Mouse (Mus musculus): ENCODE results near the gene Sp1.
A peak's percentile ranks its signal among the peaks of the same experiment; 100 is the strongest.

Gene Sp1

GRCm38 (mm10) chr15:102399229-102400221 lies 6.4 kb upstream of the Sp1 start:
- peak; percentile 32 to 56 for DNase-seq (ENCODE audit: low spot score in 2 of 2)

GRCm38 (mm10) chr15:102400476-102401045 lies 5.4 kb upstream of the Sp1 start:
- no peak for DNase-seq (ENCODE audit: low spot score in 2 of 2)

GRCm38 (mm10) chr15:102401278-102401677 lies 4.7 kb upstream of the Sp1 start:
- DNase-seq (ENCODE audit: low spot score in 2 of 2), result no peak

- DNase-seq (ENCODE audit: low spot score in 2 of 2), result no peak
Observed at GRCm38 (mm10) chr15:102402210-102402609, 3.7 kb upstream of the Sp1 start.

- DNase-seq (ENCODE audit: low spot score in 2 of 2), result no peak
Observed at GRCm38 (mm10) chr15:102404608-102405488, 1.1 kb upstream of the Sp1 start.

GRCm38 (mm10) chr15:102406196-102406911 lies 411 bp downstream of the Sp1 start:
- peak; percentile 36 to 50 for DNase-seq (ENCODE audit: low spot score in 2 of 2)

- no peak for DNase-seq (ENCODE audit: low spot score in 2 of 2)
Observed at GRCm38 (mm10) chr15:102406912-102407580, 1.1 kb downstream of the Sp1 start.

GRCm38 (mm10) chr15:102407681-102408557 lies 2.0 kb downstream of the Sp1 start:
- DNase-seq (ENCODE audit: low spot score in 2 of 2), result no peak

- DNase-seq (ENCODE audit: low spot score in 2 of 2), result no peak
Observed at GRCm38 (mm10) chr15:102408558-102409130, 2.7 kb downstream of the Sp1 start.

- no peak for DNase-seq (ENCODE audit: low spot score in 2 of 2)
Observed at GRCm38 (mm10) chr15:102409286-102409685, 3.3 kb downstream of the Sp1 start.

GRCm38 (mm10) chr15:102411077-102411476 lies 5.1 kb downstream of the Sp1 start:
- DNase-seq (ENCODE audit: low spot score in 2 of 2), result no peak

- DNase-seq (ENCODE audit: low spot score in 2 of 2), result no peak
Observed at GRCm38 (mm10) chr15:102413687-102414086, 7.7 kb downstream of the Sp1 start.

- DNase-seq (ENCODE audit: low spot score in 2 of 2), result no peak
Observed at GRCm38 (mm10) chr15:102417524-102417923, 11.6 kb downstream of the Sp1 start.

- DNase-seq (ENCODE audit: low spot score in 2 of 2), result no peak
Observed at GRCm38 (mm10) chr15:102420986-102421385, 15.0 kb downstream of the Sp1 start.

GRCm38 (mm10) chr15:102421437-102421836 lies 15.5 kb downstream of the Sp1 start:
- no peak for DNase-seq (ENCODE audit: low spot score in 2 of 2)

GRCm38 (mm10) chr15:102423602-102424240 lies 17.8 kb downstream of the Sp1 start:
- DNase-seq (ENCODE audit: low spot score in 2 of 2), result no peak

GRCm38 (mm10) chr15:102424657-102425056 lies 18.7 kb downstream of the Sp1 start:
- no peak for DNase-seq (ENCODE audit: low spot score in 2 of 2)

- no peak for DNase-seq (ENCODE audit: low spot score in 2 of 2)
Observed at GRCm38 (mm10) chr15:102426963-102427362, 21.0 kb downstream of the Sp1 start.

GRCm38 (mm10) chr15:102432046-102432445 lies 26.1 kb downstream of the Sp1 start:
- DNase-seq (ENCODE audit: low spot score in 2 of 2), result no peak
